Mouse (Mus musculus): ENCODE results near the gene Ctrb1.

- TF ChIP-seq CTCF (IDR thresholded peaks at IDR 0.05; ENCODE audit: borderline replicate concordance, control insufficient read depth, extremely low read depth, insufficient read depth, low read length, poor library complexity) (no peak), POLR2A (IDR thresholded peaks at IDR 0.05; ENCODE audit: control insufficient read depth, extremely low read depth, insufficient read depth, low read length, poor library complexity) (no peak)
Observed at GRCm38 (mm10) chr8:111726102-111726900, 35.5 kb upstream of the Ctrb1 start.
